Mouse (Mus musculus) kidney, adult 8-10 months (tissue): ENCODE results near the gene Lrg1.
"Not testable (repeated sequence)": the region's sequence is repeated elsewhere in the genome, so short reads cannot be mapped to it uniquely, and the experiment has no call there.

ENCODE experiments used
- DNase-seq, 2 experiments: peaks; one replicate each; pipeline ENCODE4 v3.0.0; 2022

Lrg1 gene

GRCm38 (mm10) chr17:56108334-56109044 is 13.3 kb downstream of the Lrg1 start:
- no peak for DNase-seq

GRCm38 (mm10) chr17:56107736-56108135 is 14.1 kb downstream of the Lrg1 start:
- DNase-seq: no peak

GRCm38 (mm10) chr17:56106981-56107380 is 14.8 kb downstream of the Lrg1 start:
- DNase-seq: no peak

GRCm38 (mm10) chr17:56106436-56106835 is 15.4 kb downstream of the Lrg1 start:
- DNase-seq: not testable (repeated sequence)

- not testable (repeated sequence) for DNase-seq
These were observed 17.0 kb downstream of the Lrg1 start for GRCm38 (mm10) chr17:56104821-56105220.

- no peak for DNase-seq
These were observed 18.1 kb downstream of the Lrg1 start for GRCm38 (mm10) chr17:56103465-56104285.

GRCm38 (mm10) chr17:56102927-56103326 is 18.9 kb downstream of the Lrg1 start:
- no peak for DNase-seq

- DNase-seq: no peak
These were observed 19.6 kb downstream of the Lrg1 start for GRCm38 (mm10) chr17:56102158-56102557.

GRCm38 (mm10) chr17:56100811-56101210 is 21.0 kb downstream of the Lrg1 start:
- no peak for DNase-seq

GRCm38 (mm10) chr17:56098711-56099572 is 22.9 kb downstream of the Lrg1 start:
- no peak for DNase-seq

- no peak for DNase-seq
These were observed 23.6 kb downstream of the Lrg1 start for GRCm38 (mm10) chr17:56098180-56098579.

GRCm38 (mm10) chr17:56096883-56097282 is 24.9 kb downstream of the Lrg1 start:
- no peak for DNase-seq

GRCm38 (mm10) chr17:56092794-56093193 is 29.0 kb downstream of the Lrg1 start:
- no peak for DNase-seq

GRCm38 (mm10) chr17:56092312-56092711 is 29.5 kb downstream of the Lrg1 start:
- DNase-seq: no peak

- DNase-seq: no peak
These were observed 40.8 kb downstream of the Lrg1 start for GRCm38 (mm10) chr17:56080781-56081585.

GRCm38 (mm10) chr17:56079921-56080320 is 41.9 kb downstream of the Lrg1 start:
- peak; percentile 23 to 30 for DNase-seq

- DNase-seq: peak; percentile 100
These were observed 42.7 kb downstream of the Lrg1 start, which contains the start of gene Hdgfl2 for GRCm38 (mm10) chr17:56078880-56079795. TSS of gene Hdgfl2 (plus strand) at chr17:56079634.

- DNase-seq: peak; percentile 23 to 52
These were observed 43.4 kb downstream of the Lrg1 start for GRCm38 (mm10) chr17:56078361-56078760.

GRCm38 (mm10) chr17:56077523-56077922 is 44.3 kb downstream of the Lrg1 start:
- DNase-seq: no peak

GRCm38 (mm10) chr17:56074827-56075208 is 47.0 kb downstream of the Lrg1 start, which contains the start of gene Ubxn6:
TSS of gene Ubxn6 (minus strand) at chr17:56075028.
- peak; percentile 96 to 97 for DNase-seq
